Mouse (Mus musculus) heart, embryonic 12.5 days (tissue): ENCODE results near the gene Ndufs6. TPM values are rescaled to one million over a fixed set of nuclear protein-coding genes. Genes with fewer than 3 reads are reported as not detected.
A peak's percentile ranks its signal among the peaks of the same experiment; 100 is the strongest.

ENCODE experiments used
- ATAC-seq: fragments of 200-750 bp; cut with Nextera tagmentation; 2 replicates; pipeline ENCODE4 v1.8.0; 2017; ENCODE audit warnings: moderate TSS enrichment, moderate library complexity; ENCODE audit not compliant: insufficient number of reproducible peaks, low FRiP score
- H3K27ac ChIP-seq: fragments of 300-500 bp; sonication (generic); 2 replicates; pipeline ENCODE4 v1.5.1; 2016; ENCODE audit warnings: mild to moderate bottlenecking, moderate library complexity; ENCODE audit not compliant: poor library complexity, severe bottlenecking
- H3K27me3 ChIP-seq: fragments of 300-500 bp; sonication (generic); replicated peaks from 2 replicates; pipeline ENCODE4 v1.6.1; 2016; ENCODE audit warnings: mild to moderate bottlenecking, moderate library complexity
- H3K36me3 ChIP-seq: fragments of 300-500 bp; sonication (generic); 2 replicates; pipeline ENCODE4 v1.6.1; 2016; ENCODE audit warnings: mild to moderate bottlenecking, moderate library complexity
- H3K4me1 ChIP-seq: fragments of 300-500 bp; sonication (generic); replicated peaks from 2 replicates; pipeline ENCODE4 v1.6.1; 2016; ENCODE audit warnings: mild to moderate bottlenecking
- H3K4me2 ChIP-seq: fragments of 300-500 bp; sonication (generic); 2 replicates; pipeline ENCODE4 v1.6.1; 2016; ENCODE audit warnings: mild to moderate bottlenecking, moderate library complexity
- H3K4me3 ChIP-seq: fragments of 300-500 bp; sonication (generic); 2 replicates; pipeline ENCODE4 v1.5.1; 2016; ENCODE audit warnings: mild to moderate bottlenecking
- H3K9ac ChIP-seq: fragments of 300-500 bp; sonication (generic); 2 replicates; pipeline ENCODE4 v1.6.1; 2016; ENCODE audit warnings: mild to moderate bottlenecking, moderate library complexity
- H3K9me3 ChIP-seq: fragments of 300-500 bp; sonication (generic); replicated peaks from 2 replicates; pipeline ENCODE4 v1.6.1; 2016; ENCODE audit warnings: mild to moderate bottlenecking, moderate library complexity
- WGBS: fragments of 180-500 bp; shearing (Covaris S2); methylation state at CpG from one replicate; pipeline ENCODE4 v1.1.7; 2016; 5-methylcytosine and 5-hydroxymethylcytosine counted together
- polyA plus RNA-seq: library from polyadenylated mRNA; unstranded; fragments of >200 nt; fragmentation: Nextera tagmentation; extraction: Ambion mirVana; gene quantifications from 2 replicates; pipeline ENCODE4 v1.2.1, GENCODE M21; 2016

Gene Ndufs6
- polyA plus RNA-seq, 1 experiment from 2014 or later: 582 TPM

- H3K4me2 ChIP-seq: peak overlapping the region; percentile 28; the same call in 1 of the 2 replicates
- H3K4me3 ChIP-seq: no peak overlapping the region
- H3K9ac ChIP-seq: peak overlapping the region; percentile 62
- H3K36me3 ChIP-seq: no peaks in the 10 kb centered on the region
- peaks cover 45% of the 10 kb centered on the region for H3K4me1 ChIP-seq
- 0 out of 2 replicates have a peak, but pooled peaks cover 5% of the 10 kb centered on the region for H3K27me3 ChIP-seq
- no peaks in the 10 kb centered on the region for H3K9me3 ChIP-seq
- no peak for ATAC-seq
- WGBS: 52% methylated on average over 8 of the region's 8 CpGs
- H3K27ac ChIP-seq: peak overlapping the region; percentile 81
Measured at GRCm38 (mm10) chr13:73305398-73306084, 22.8 kb downstream of the Ndufs6 start.

- Histone ChIP-seq H3K9ac (no peak overlapping the region), H3K27ac (peak overlapping the region; percentile 79), H3K27me3 (0 out of 2 replicates have a peak, but pooled peaks cover 5% of the 10 kb centered on the region), H3K4me2 (peak overlapping the region; percentile 11; the same call in 1 of the 2 replicates), H3K4me1 (peaks cover 50% of the 10 kb centered on the region), H3K36me3 (no peaks in the 10 kb centered on the region), H3K9me3 (no peaks in the 10 kb centered on the region), H3K4me3 (no peak overlapping the region)
- WGBS: 25% methylated on average over 6 of the region's 6 CpGs
- no peak; the same call in none of the 2 replicates for ATAC-seq
Measured at GRCm38 (mm10) chr13:73304729-73305128, 23.6 kb downstream of the Ndufs6 start.

- H3K9ac ChIP-seq: 0 out of 2 replicates have a peak overlapping the region, but pooled peaks have one; percentile 20
- no peaks in the 10 kb centered on the region for H3K9me3 ChIP-seq
- no peaks in the 10 kb centered on the region for H3K36me3 ChIP-seq
- H3K27ac ChIP-seq: peak overlapping the region; percentile 94
- H3K4me1 ChIP-seq: peaks cover 42% of the 10 kb centered on the region
- no peaks in the 10 kb centered on the region for H3K27me3 ChIP-seq
- H3K4me2 ChIP-seq: no peak overlapping the region
- no peak overlapping the region for H3K4me3 ChIP-seq
- WGBS: 42% methylated on average over 5 of the region's 5 CpGs
- ATAC-seq: peak; percentile 38
Measured at GRCm38 (mm10) chr13:73299322-73299721, 29.0 kb downstream of the Ndufs6 start.

- peak; percentile 91 for ATAC-seq
- Histone ChIP-seq H3K27me3 (no peaks in the 10 kb centered on the region), H3K4me2 (0 out of 2 replicates have a peak overlapping the region, but pooled peaks have one; percentile 28), H3K27ac (peak overlapping the region; percentile 94), H3K4me3 (no peak overlapping the region), H3K9me3 (no peaks in the 10 kb centered on the region), H3K4me1 (peaks cover 36% of the 10 kb centered on the region), H3K36me3 (no peaks in the 10 kb centered on the region), H3K9ac (no peak overlapping the region)
- WGBS: 9% methylated on average over 4 of the region's 4 CpGs
Measured at GRCm38 (mm10) chr13:73298717-73299116, 29.6 kb downstream of the Ndufs6 start.

- Histone ChIP-seq H3K4me2 (no peak overlapping the region), H3K4me1 (peaks cover 44% of the 10 kb centered on the region), H3K36me3 (no peaks in the 10 kb centered on the region), H3K27me3 (no peaks in the 10 kb centered on the region), H3K9me3 (no peaks in the 10 kb centered on the region), H3K27ac (peak overlapping the region; percentile 86), H3K4me3 (no peak overlapping the region), H3K9ac (peak overlapping the region; percentile 24; the same call in 1 of the 2 replicates)
- peak; percentile 64; the same call in 1 of the 2 replicates for ATAC-seq
- 8% methylated on average over 2 of the region's 2 CpGs for WGBS
Measured at GRCm38 (mm10) chr13:73291102-73291501, 37.2 kb downstream of the Ndufs6 start.

DNA sequence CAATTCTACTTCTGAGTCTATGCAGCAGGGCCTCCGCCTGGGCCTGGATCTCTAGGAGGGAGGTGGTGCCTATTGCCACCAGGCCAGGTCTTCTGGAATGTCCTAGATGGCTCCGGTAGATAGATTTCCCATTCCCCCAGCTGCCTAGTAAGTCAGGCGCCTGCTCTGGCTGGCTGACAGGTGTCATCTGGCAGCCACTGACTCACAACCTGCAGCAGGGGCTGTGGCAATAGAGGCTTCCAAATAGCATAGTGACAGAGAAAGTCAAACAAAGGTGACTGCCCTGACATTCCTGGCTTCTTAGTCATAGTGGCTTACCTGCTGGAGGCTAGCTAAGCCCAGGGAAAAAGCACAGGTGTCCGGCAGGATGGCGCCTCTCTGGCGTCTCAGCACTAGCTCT is 38.1 kb downstream of the Ndufs6 start:
- Histone ChIP-seq H3K4me2 (no peak overlapping the region), H3K4me1 (peaks cover 44% of the 10 kb centered on the region), H3K27me3 (no peaks in the 10 kb centered on the region), H3K4me3 (no peak overlapping the region), H3K27ac (peak overlapping the region; percentile 86), H3K9me3 (no peaks in the 10 kb centered on the region), H3K36me3 (no peaks in the 10 kb centered on the region), H3K9ac (peak overlapping the region; percentile 24; the same call in 1 of the 2 replicates)
- 68% methylated on average over 6 of the region's 6 CpGs for WGBS
- ATAC-seq: 0 out of 2 replicates have a peak, but pooled peaks have one; percentile 33

DNA sequence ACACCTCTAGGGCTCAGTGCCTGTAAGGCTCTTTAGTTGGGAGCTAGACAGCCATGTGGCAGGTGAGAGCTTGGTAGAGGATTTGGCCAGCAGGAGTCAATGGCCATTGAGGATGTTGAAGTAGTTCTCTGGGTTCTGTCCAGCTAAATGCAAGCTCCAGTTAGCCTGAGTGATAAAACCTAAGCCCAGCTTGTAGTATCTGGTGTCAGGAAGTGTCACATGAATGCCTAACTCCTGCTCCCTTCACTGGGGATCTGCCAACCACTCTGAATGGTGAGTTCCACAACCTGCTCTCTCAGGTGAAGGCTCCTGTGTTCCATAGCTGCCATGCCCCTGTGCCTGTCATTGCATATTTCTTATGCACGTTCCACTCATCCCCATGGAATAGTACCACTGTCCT is 44.8 kb downstream of the Ndufs6 start:
- H3K27me3 ChIP-seq: no peaks in the 10 kb centered on the region
- no peak for ATAC-seq
- no peak overlapping the region for H3K9ac ChIP-seq
- H3K4me2 ChIP-seq: no peak overlapping the region
- H3K9me3 ChIP-seq: no peaks in the 10 kb centered on the region
- peaks cover 30% of the 10 kb centered on the region for H3K4me1 ChIP-seq
- 90% methylated on average over 1 of the region's 1 CpGs for WGBS
- H3K4me3 ChIP-seq: no peak overlapping the region
- no peaks in the 10 kb centered on the region for H3K36me3 ChIP-seq
- no peak overlapping the region for H3K27ac ChIP-seq

- H3K27ac ChIP-seq: no peak overlapping the region; the same call in 1 of the 2 replicates
- no peak overlapping the region for H3K9ac ChIP-seq
- no peaks in the 10 kb centered on the region for H3K36me3 ChIP-seq
- H3K4me2 ChIP-seq: no peak overlapping the region
- WGBS: 38% methylated on average over 2 of the region's 2 CpGs
- H3K9me3 ChIP-seq: no peaks in the 10 kb centered on the region
- ATAC-seq: no peak
- H3K4me3 ChIP-seq: no peak overlapping the region
- no peaks in the 10 kb centered on the region for H3K27me3 ChIP-seq
- H3K4me1 ChIP-seq: peaks cover 29% of the 10 kb centered on the region
Measured at GRCm38 (mm10) chr13:73282407-73282806, 45.9 kb downstream of the Ndufs6 start.

- WGBS: 91% methylated on average over 1 of the region's 1 CpGs
- H3K4me1 ChIP-seq: peaks cover 53% of the 10 kb centered on the region
- no peak overlapping the region for H3K4me2 ChIP-seq
- no peak for ATAC-seq
- H3K27ac ChIP-seq: no peak overlapping the region
- no peaks in the 10 kb centered on the region for H3K36me3 ChIP-seq
- H3K27me3 ChIP-seq: peaks cover 13% of the 10 kb centered on the region; the same call in 1 of the 2 replicates
- no peak overlapping the region for H3K4me3 ChIP-seq
- no peak overlapping the region for H3K9ac ChIP-seq
- no peaks in the 10 kb centered on the region for H3K9me3 ChIP-seq
Measured at GRCm38 (mm10) chr13:73279196-73279595, 49.1 kb downstream of the Ndufs6 start.

DNA sequence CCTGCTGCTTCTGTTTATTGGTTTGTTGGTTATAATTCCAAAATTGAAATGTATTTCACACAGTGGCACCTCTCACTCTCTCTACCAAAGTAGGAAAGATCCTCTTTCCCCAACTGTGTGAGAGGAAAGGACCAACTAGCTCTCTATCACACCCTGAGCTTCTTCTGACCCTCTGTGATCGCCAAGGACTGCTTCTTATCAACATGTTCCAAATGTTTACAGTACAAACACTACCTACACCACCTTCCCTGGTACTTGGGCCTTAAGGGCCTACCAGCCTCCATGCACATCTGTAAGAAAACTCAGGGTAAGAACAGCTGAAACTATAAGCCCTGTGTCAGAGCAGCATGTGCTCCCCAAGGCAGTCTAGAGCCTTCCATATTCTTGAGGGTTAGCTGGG is 50.5 kb downstream of the Ndufs6 start:
- H3K27me3 ChIP-seq: peaks cover 27% of the 10 kb centered on the region
- no peak overlapping the region for H3K9ac ChIP-seq
- H3K9me3 ChIP-seq: no peaks in the 10 kb centered on the region
- H3K4me2 ChIP-seq: no peak overlapping the region
- H3K36me3 ChIP-seq: no peaks in the 10 kb centered on the region
- no peak for ATAC-seq
- WGBS: 7% methylated on average over 1 of the region's 1 CpGs
- peak overlapping the region; percentile 90 for H3K27ac ChIP-seq
- no peak overlapping the region for H3K4me3 ChIP-seq
- H3K4me1 ChIP-seq: peaks cover 62% of the 10 kb centered on the region

GRCm38 (mm10) chr13:73277361-73277760 is 51.0 kb downstream of the Ndufs6 start:
- ATAC-seq: no peak
- H3K4me2 ChIP-seq: no peak overlapping the region
- no peaks in the 10 kb centered on the region for H3K36me3 ChIP-seq
- H3K4me1 ChIP-seq: peaks cover 62% of the 10 kb centered on the region
- peak overlapping the region; percentile 90 for H3K27ac ChIP-seq
- H3K9me3 ChIP-seq: no peaks in the 10 kb centered on the region
- H3K27me3 ChIP-seq: peaks cover 32% of the 10 kb centered on the region
- no peak overlapping the region for H3K9ac ChIP-seq
- no peak overlapping the region for H3K4me3 ChIP-seq
- WGBS: 33% methylated on average over 6 of the region's 6 CpGs
